Mouse (Mus musculus) liver, embryonic 12.5 days (tissue): ENCODE results near the gene Gabrb3. TPM values are rescaled to one million over a fixed set of nuclear protein-coding genes. Genes with fewer than 3 reads are reported as not detected.

ENCODE experiments used
- ATAC-seq: fragments of 200-750 bp; cut with Nextera tagmentation; 2 replicates; pipeline ENCODE4 v1.8.0; 2017; ENCODE audit warnings: moderate number of reproducible peaks, mild to moderate bottlenecking, moderate library complexity
- H3K27ac ChIP-seq: fragments of 300-500 bp; sonication (generic); 2 replicates; pipeline ENCODE4 v1.5.1; 2016; ENCODE audit warnings: mild to moderate bottlenecking
- H3K27me3 ChIP-seq: fragments of 300-500 bp; sonication (generic); replicated peaks from 2 replicates; pipeline ENCODE4 v1.6.1; 2016; ENCODE audit warnings: mild to moderate bottlenecking, moderate library complexity
- H3K36me3 ChIP-seq: fragments of 300-500 bp; sonication (generic); 2 replicates; pipeline ENCODE4 v1.6.1; 2016; ENCODE audit warnings: mild to moderate bottlenecking, moderate library complexity
- H3K4me1 ChIP-seq: fragments of 300-500 bp; sonication (generic); 2 replicates; pipeline ENCODE4 v1.6.1; 2016
- H3K4me2 ChIP-seq: fragments of 300-500 bp; sonication (generic); 2 replicates; pipeline ENCODE4 v1.6.1; 2016; ENCODE audit warnings: mild to moderate bottlenecking, moderate library complexity
- H3K4me3 ChIP-seq: fragments of 300-500 bp; sonication (generic); 2 replicates; pipeline ENCODE4 v1.5.1; 2016; ENCODE audit warnings: mild to moderate bottlenecking, moderate library complexity
- H3K9ac ChIP-seq: fragments of 300-500 bp; sonication (generic); 2 replicates; pipeline ENCODE4 v1.6.1; 2016; ENCODE audit warnings: mild to moderate bottlenecking, moderate library complexity
- H3K9me3 ChIP-seq: fragments of 300-500 bp; sonication (generic); replicated peaks from 2 replicates; pipeline ENCODE4 v1.6.1; 2016; ENCODE audit warnings: mild to moderate bottlenecking, moderate library complexity
- WGBS: fragments of 180-500 bp; shearing (Covaris S2); methylation state at CpG from one replicate; pipeline ENCODE4 v1.1.7; 2016; ENCODE audit not compliant: insufficient replicate concordance; 5-methylcytosine and 5-hydroxymethylcytosine counted together
- polyA plus RNA-seq: library from polyadenylated mRNA; unstranded; fragments of >200 nt; fragmentation: Nextera tagmentation; extraction: Ambion mirVana; gene quantifications from 2 replicates; pipeline ENCODE4 v1.2.1, GENCODE M21; 2016

Gabrb3 gene
- polyA plus RNA-seq = 0.08 and 0.35 TPM in 2 replicates

DNA sequence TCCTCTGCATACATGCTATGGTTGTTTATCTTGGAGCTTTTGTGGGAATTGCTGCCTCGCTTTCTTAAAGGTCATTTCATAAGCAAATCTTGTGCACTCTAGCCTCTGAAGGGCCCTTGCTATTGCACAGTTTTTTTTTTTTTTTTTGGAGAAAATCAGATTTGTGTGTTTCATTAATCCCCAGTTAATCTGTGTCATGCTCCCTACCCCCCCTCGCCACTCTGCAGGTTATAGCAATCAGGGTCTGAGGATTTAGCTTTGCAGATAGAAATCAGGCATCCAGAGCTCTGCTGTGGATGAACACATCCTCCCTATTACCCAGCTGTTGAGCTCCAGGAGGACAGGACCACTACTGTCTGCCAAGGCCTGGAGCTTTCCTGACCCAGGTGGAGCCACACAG, at the start of gene Gabrb3:
Gene Gabrb3 (plus strand): TSS at position 301 of the 400 bp plus-strand sequence.
- H3K36me3 ChIP-seq = no peaks in the 10 kb centered on the region
- no peak within 1 kb of the TSS for H3K27ac ChIP-seq
- no peak within 1 kb of the TSS for H3K9ac ChIP-seq
- H3K4me1 ChIP-seq = no peaks in the 10 kb centered on the region
- no peak within 1 kb of the TSS for H3K4me3 ChIP-seq
- no peaks in the 10 kb centered on the region; the same call in 1 of the 2 replicates for H3K9me3 ChIP-seq
- H3K27me3 ChIP-seq = no peaks in the 10 kb centered on the region
- WGBS = 54% methylated on average over 2 of the region's 2 CpGs
- ATAC-seq = no peak
- H3K4me2 ChIP-seq = no peak within 1 kb of the TSS

DNA sequence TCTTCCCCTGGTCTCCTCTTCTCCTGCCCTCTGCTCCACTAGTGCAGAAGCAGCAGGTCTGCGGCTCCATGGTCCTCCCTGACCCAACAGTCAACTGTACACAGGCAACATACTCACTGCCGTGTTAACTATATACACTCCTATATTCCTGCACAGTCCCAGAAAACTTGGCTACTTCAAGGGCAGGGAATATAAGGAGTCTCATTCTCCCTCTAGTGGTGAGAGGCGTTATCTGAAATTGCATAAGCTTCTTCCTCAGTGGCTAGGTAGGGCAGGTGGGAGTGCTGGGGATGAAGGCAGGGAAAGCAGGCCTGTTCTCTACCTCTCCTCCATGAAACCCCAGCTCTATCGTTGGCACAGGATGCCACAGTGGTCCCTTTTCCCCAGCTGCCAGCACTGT, 35.4 kb upstream of the Gabrb3 start:
- WGBS = 25% methylated on average over 4 of the region's 4 CpGs
- no peak for ATAC-seq
- H3K9ac ChIP-seq = no peak overlapping the region
- peaks cover 33% of the 10 kb centered on the region for H3K27me3 ChIP-seq
- H3K4me3 ChIP-seq = no peak overlapping the region
- no peak overlapping the region for H3K4me2 ChIP-seq
- H3K4me1 ChIP-seq = no peaks in the 10 kb centered on the region
- H3K36me3 ChIP-seq = no peaks in the 10 kb centered on the region
- H3K27ac ChIP-seq = no peak overlapping the region
- H3K9me3 ChIP-seq = no peaks in the 10 kb centered on the region

DNA sequence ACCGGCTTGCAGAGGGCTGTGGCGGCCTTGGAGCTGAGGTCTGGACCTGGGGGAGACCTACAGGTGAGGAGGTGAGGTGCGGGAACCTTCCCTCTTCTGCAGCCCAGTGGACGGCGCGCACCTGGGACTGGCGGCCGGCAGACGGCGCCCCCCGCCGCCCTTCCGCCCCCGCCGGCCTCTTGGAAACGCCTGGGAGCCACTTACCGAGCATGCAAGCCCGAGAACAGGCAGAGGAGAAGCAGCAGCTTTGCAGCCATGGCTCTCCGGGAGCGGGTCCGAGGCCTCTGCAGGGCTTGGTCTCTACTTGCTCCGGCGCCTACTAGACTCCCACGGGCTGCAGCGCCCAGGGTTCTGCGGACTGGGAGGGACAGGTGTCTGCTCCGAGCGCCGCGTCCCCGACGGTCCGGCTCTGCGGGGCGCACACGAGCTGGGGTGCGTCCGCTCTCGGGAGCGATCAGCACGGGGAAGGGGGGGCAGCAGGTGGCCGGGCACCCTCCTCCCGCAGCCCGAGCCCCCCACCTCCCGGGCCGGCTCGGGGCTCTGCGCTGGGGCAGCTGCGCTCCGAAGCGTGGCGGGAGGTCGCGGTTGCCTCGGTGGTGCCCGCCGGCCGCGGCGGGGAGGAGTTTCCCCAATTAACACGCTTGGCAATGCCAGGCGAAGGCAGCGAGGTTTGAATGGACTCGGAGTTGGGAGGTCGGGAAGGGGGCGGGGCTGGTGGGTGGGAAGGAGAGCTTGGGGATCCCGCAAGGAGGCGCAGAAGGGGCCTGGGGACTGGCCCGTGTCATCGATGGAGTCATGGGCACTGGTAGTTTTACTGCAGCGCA, 32.8 kb upstream of the Gabrb3 start, which contains the start of gene Gabrg3:
Gene Gabrg3 (minus strand): TSS at position 672 of the 824 bp plus-strand sequence.
- H3K27me3 ChIP-seq = peaks cover 33% of the 10 kb centered on the region
- 7% methylated on average over 57 of the region's 71 CpGs for WGBS

DNA sequence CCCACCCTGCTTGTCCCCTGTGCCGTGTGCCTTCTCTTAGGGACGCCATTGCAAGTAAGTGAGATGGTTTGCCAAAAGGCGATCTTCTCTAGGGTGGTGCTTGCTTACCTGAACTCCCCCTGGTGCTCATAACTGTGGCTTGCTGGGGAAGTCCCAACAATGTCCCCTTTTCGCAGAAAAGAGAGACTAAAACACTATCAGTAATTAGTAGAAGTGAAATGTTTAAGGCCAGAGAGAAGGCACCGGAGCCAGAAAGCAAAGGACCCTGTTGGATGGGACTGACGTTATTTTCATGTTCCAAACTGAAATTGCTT, 32.2 kb upstream of the Gabrb3 start:
- WGBS = 25% methylated on average over 6 of the region's 6 CpGs
- Histone ChIP-seq H3K27ac (no peak overlapping the region), H3K36me3 (no peaks in the 10 kb centered on the region), H3K4me3 (peak overlapping the region; percentile 42; the same call in 1 of the 2 replicates), H3K27me3 (peaks cover 33% of the 10 kb centered on the region), H3K4me2 (peak overlapping the region; percentile 65), H3K9ac (no peak overlapping the region), H3K4me1 (no peaks in the 10 kb centered on the region), H3K9me3 (no peaks in the 10 kb centered on the region)
- no peak for ATAC-seq

More for the DNA sequence above, 32.8 kb upstream of the Gabrb3 start, which contains the start of gene Gabrg3:
- ATAC-seq = no peak
- no peaks in the 10 kb centered on the region for H3K36me3 ChIP-seq
- no peaks in the 10 kb centered on the region for H3K9me3 ChIP-seq
- H3K27ac ChIP-seq = no peak within 1 kb of the TSS
- peak within 1 kb of the TSS; percentile 42 for H3K4me3 ChIP-seq
- H3K4me1 ChIP-seq = no peaks in the 10 kb centered on the region
- no peak within 1 kb of the TSS for H3K9ac ChIP-seq
- H3K4me2 ChIP-seq = peak within 1 kb of the TSS; percentile 65

DNA sequence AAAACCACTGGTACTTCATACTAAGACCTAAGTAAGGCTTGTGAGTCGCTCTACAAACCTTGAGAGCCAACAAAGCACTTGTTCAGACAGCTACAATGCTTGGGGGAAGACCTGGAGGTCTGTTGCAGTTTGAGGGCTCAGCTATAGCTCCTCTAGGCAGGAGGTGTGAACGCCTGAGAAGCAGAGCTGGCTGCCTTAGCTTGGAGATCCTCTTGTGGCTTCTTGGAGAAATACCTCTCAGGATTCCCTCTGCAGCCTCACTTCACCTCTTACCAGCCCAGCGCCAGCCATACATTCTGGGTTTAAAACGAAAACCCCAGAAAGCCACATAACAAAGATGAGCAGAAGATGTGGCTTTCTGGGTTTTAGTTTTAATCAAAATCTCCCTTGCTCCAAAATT, 29.4 kb upstream of the Gabrb3 start:
- H3K27ac ChIP-seq = no peak overlapping the region
- H3K9me3 ChIP-seq = no peaks in the 10 kb centered on the region
- WGBS = 27% methylated on average over 4 of the region's 4 CpGs
- no peak overlapping the region for H3K9ac ChIP-seq
- H3K27me3 ChIP-seq = peaks cover 33% of the 10 kb centered on the region
- no peaks in the 10 kb centered on the region for H3K36me3 ChIP-seq
- no peak for ATAC-seq
- no peak overlapping the region for H3K4me3 ChIP-seq
- H3K4me1 ChIP-seq = no peaks in the 10 kb centered on the region
- no peak overlapping the region for H3K4me2 ChIP-seq

DNA sequence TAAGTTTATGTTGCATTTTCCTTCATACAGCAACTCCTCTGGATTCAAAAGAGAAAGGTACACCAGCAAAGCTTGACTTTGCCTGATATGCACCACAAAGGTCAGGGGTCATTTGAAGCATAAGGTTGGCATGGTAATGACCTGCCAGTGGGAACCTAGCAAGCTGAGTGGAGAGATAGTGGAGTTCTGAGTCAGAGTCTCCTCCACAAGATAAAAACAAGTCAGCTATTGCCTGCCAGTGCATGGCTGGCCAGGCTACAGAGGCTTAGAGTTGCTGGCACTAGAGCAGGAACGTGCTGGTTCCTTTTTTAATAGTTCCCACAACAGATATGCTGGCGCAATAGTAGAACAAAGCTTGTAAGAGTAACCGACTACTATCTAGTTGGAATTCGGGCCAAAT, 25.9 kb upstream of the Gabrb3 start:
- ATAC-seq = no peak
- no peak overlapping the region for H3K4me3 ChIP-seq
- 62% methylated on average over 4 of the region's 4 CpGs for WGBS
- H3K27me3 ChIP-seq = no peaks in the 10 kb centered on the region
- H3K4me1 ChIP-seq = no peaks in the 10 kb centered on the region
- H3K36me3 ChIP-seq = no peaks in the 10 kb centered on the region
- H3K4me2 ChIP-seq = no peak overlapping the region
- H3K27ac ChIP-seq = no peak overlapping the region
- no peaks in the 10 kb centered on the region for H3K9me3 ChIP-seq
- H3K9ac ChIP-seq = no peak overlapping the region

DNA sequence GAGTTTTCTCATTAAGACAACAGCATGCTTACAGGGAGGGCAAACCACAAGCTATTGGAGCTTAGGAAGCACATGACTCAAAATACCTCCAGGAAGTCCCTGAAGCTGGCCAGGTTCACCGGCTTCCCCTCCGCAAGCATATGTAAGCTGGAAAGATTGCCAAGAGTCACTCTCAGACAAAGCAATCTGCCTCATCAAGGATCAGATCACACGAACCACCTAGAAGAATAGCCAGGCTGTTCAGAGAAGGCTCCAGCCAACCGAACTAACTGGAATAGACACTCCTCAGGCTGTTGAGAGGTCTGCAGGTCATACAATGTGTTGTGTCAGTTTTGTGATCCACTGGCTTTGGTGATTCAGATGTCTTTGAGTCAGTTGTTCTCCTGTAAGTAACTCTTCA, 8.3 kb upstream of the Gabrb3 start:
- H3K4me3 ChIP-seq = no peak overlapping the region
- no peak overlapping the region for H3K27ac ChIP-seq
- H3K4me1 ChIP-seq = no peaks in the 10 kb centered on the region
- H3K36me3 ChIP-seq = no peaks in the 10 kb centered on the region
- no peaks in the 10 kb centered on the region for H3K9me3 ChIP-seq
- H3K4me2 ChIP-seq = no peak overlapping the region
- no peaks in the 10 kb centered on the region for H3K27me3 ChIP-seq
- WGBS = 79% methylated on average over 4 of the region's 4 CpGs
- H3K9ac ChIP-seq = no peak overlapping the region
- no peak for ATAC-seq

DNA sequence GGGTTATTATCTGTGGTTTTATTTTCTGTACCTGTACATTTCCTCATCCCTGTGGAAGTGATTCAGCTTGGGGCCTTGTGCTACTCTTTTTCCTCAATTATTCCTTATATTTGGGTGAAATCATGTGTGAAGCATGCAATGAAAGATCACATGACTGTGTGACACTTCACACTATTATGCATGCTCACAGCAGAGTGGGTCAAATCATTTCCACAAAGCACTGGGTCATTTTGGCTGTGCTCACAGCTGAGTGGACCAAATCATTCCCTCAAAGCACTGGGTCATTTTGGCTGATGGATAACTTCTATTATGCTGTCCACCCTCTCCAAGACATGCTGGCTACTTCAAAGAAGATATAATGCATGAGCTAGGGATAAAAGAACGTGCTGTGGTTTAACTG, 6.6 kb upstream of the Gabrb3 start:
- Histone ChIP-seq H3K27me3 (no peaks in the 10 kb centered on the region), H3K36me3 (no peaks in the 10 kb centered on the region), H3K27ac (no peak overlapping the region), H3K9me3 (no peaks in the 10 kb centered on the region), H3K4me1 (no peaks in the 10 kb centered on the region), H3K9ac (no peak overlapping the region), H3K4me2 (no peak overlapping the region), H3K4me3 (no peak overlapping the region)
- no peak for ATAC-seq
- 24% methylated on average over 1 of the region's 1 CpGs for WGBS

DNA sequence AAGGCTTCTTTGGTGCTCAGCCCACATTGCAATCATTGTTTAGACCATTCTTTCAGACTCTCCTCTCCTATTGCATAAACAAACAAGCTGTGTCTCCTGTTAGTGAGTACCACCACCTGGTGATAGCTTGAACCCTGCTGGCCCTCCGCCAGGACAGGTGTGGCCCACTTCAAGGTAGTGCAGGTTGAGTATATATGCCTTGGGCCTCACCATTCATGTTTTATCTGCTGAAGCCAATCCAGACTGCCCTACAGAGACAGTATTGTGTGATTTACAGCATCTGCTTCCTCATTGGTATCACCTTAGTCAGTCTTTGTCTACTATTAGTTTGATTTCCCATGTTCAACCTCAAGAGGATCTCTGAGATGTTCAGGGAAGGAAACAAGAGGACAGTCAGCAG, 1.6 kb downstream of the Gabrb3 start:
- Histone ChIP-seq H3K36me3 (no peaks in the 10 kb centered on the region), H3K27ac (no peak overlapping the region), H3K4me1 (no peaks in the 10 kb centered on the region), H3K27me3 (no peaks in the 10 kb centered on the region), H3K4me3 (no peak overlapping the region), H3K9me3 (no peaks in the 10 kb centered on the region; the same call in 1 of the 2 replicates), H3K4me2 (no peak overlapping the region), H3K9ac (no peak overlapping the region)
- WGBS = 80% methylated on average over 1 of the region's 1 CpGs
- ATAC-seq = no peak

DNA sequence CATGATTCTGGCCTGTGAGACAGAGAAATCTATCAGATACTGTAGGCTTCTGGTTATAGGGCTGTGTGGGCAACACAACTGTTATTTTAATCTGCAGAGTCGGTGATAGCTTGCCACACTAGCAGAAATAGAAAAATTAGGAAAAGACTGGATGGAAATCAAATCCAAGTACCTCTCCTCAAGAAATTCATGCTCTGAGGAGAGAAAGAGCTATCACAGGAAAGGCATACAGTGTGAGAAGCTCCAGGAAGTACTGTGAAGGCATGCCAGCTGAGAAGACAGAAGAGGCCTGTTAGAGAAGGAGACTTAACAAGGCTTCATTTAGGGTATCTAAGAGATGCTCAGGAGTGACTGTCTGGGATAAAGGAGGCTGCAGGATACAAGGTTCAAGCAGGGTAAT, 3.2 kb downstream of the Gabrb3 start:
- H3K4me3 ChIP-seq = no peak overlapping the region
- H3K36me3 ChIP-seq = no peaks in the 10 kb centered on the region
- no peaks in the 10 kb centered on the region for H3K27me3 ChIP-seq
- 54% methylated on average over 1 of the region's 1 CpGs for WGBS
- no peak overlapping the region for H3K27ac ChIP-seq
- H3K9me3 ChIP-seq = no peaks in the 10 kb centered on the region; the same call in 1 of the 2 replicates
- no peak for ATAC-seq
- H3K9ac ChIP-seq = no peak overlapping the region
- no peaks in the 10 kb centered on the region for H3K4me1 ChIP-seq
- H3K4me2 ChIP-seq = no peak overlapping the region

DNA sequence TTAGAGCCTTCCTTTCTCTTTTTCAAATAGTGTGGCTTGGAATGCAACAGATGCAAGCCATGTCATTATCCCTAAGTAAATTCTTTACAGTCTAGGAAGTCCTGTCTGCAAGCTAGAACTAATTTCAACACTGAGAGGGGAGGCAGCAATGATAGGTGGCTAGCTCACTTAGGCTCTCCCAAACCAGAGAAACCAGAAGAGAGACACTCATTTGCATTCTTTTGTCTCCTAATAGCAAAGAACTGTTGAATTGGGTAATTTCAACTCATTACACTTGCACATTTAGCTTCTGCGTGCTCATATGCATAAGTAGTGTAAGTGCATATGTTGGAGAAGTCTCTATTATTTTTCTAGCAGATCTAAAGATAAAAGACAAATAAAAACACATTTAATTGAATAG, 28.7 kb downstream of the Gabrb3 start:
- Histone ChIP-seq H3K27ac (no peak overlapping the region), H3K4me3 (no peak overlapping the region), H3K36me3 (no peaks in the 10 kb centered on the region), H3K4me1 (no peaks in the 10 kb centered on the region), H3K9ac (no peak overlapping the region), H3K4me2 (no peak overlapping the region), H3K9me3 (no peaks in the 10 kb centered on the region), H3K27me3 (no peaks in the 10 kb centered on the region)
- WGBS = 49% methylated on average over 1 of the region's 1 CpGs
- no peak for ATAC-seq

DNA sequence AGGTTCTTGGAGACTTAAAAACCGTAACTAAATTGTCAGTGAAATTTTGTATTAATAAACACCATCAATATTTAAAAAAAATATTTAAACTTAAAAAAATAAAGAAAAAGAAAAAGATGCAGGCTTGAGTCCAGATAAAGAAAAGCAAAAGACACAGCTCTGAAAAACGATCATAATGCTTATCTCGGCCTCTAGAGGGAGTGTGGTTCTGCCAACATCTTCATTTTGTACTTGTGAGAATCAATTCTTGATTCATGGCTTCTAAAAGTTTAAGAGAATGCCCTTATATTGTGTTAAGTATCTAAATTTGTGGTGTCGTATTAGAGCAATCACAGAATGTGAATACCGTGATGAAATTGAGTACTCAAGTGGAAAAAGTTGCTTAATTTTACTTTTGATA, 40.9 kb downstream of the Gabrb3 start:
- Histone ChIP-seq H3K27me3 (no peaks in the 10 kb centered on the region), H3K4me2 (no peak overlapping the region), H3K36me3 (no peaks in the 10 kb centered on the region), H3K27ac (no peak overlapping the region), H3K4me3 (no peak overlapping the region), H3K4me1 (no peaks in the 10 kb centered on the region), H3K9ac (no peak overlapping the region), H3K9me3 (no peaks in the 10 kb centered on the region)
- no peak for ATAC-seq
- WGBS = 49% methylated on average over 5 of the region's 5 CpGs

DNA sequence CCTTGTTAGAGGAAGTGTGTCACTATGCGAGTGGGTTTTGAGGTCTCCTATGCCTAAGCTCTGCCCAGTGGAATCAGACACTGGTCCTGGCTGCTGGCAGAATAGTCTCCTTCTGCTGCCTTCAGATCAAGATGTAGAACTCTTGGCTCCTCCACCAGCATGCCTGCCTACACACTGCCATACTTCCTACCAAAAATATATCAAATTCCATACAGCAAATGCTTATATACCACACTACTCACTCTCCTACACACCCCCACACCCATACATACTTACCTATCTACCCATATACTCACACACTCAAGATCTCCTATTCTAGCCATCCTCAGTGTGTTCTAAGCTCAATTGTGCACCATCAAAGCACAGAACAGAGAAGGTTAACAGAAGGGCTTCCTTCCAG, 51.8 kb downstream of the Gabrb3 start:
- no peak overlapping the region for H3K27ac ChIP-seq
- H3K9ac ChIP-seq = no peak overlapping the region
- H3K4me3 ChIP-seq = no peak overlapping the region
- no peak for ATAC-seq
- no peaks in the 10 kb centered on the region for H3K36me3 ChIP-seq
- 71% methylated on average over 1 of the region's 1 CpGs for WGBS
- H3K4me2 ChIP-seq = no peak overlapping the region
- no peaks in the 10 kb centered on the region for H3K27me3 ChIP-seq
- H3K4me1 ChIP-seq = no peaks in the 10 kb centered on the region
- no peaks in the 10 kb centered on the region for H3K9me3 ChIP-seq
